Mouse (Mus musculus): ENCODE measurements around the gene Esr1.
"Not testable (repeated sequence)": the region's sequence is repeated elsewhere in the genome, so short reads cannot be mapped to it uniquely, and the experiment has no call there.

Gene Esr1

DNA sequence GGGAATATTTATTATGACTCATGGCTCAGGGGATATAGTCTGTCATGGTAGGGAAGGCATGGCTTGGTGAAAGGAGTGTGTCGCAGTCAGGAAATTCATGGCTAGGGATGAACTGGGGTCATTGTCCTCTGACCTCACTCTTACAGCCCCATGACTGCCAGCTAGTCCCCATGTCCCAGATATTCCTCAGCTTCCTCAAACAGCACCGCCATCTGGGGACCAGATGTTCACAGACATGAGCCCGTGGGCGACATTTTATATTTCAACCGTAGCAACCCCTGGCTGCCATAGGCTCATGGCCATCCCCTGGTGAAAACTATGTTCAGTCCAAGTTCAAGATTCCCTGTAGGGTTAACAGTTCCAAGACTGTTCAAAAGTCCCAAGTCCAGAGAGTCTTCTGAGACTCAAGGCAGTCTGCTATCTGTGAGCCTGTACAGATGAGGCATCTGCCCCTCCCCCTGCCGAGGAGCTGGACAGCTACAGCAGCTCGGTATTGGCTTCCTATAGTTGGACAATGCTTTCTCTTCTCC lies 83.0 kb downstream of the Esr1 start:
- no peak for DNase-seq (ENCODE audit: low spot score in 2 of 2)

DNA sequence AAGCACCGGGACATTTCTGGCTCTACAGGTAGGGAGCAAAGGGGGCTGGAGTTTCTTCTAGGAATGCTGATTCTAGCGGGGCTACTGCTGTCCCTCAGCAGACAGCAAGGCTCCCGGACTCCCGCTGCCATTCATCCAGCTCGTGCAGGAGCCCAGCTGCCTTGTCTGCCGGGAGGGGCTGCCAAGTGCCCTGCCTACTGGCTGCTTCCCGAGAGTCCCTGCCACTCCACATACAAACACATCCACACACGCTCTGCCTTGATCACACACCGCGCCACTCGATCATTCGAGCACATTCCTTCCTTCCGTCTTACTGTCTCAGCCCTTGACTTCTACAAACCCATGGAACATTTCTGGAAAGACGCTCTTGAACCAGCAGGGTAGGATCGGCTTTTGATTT lies 98.5 kb downstream of the Esr1 start:
- DNase-seq (ENCODE audit: low spot score in 2 of 2), result no peak

DNA sequence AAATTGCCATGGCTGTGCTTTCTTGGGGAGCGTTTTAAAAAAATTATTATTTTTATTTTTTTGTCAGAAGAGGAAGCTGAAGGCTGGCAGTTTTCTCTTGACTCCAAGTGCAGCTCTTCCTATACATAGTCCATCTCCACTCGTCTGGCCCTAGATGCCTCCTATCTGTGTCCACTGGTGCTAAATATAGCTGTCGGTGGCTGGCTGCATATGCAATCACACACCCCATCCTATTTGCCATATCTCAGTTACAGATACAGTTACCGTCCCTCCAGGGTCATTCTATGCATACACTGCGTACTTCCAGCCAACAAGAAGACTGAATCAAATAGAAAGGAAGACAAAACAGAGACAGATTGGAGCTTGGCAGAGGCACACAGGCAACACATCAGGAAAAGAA lies 100.0 kb downstream of the Esr1 start:
- DNase-seq (ENCODE audit: low spot score in 2 of 2), result no peak

DNA sequence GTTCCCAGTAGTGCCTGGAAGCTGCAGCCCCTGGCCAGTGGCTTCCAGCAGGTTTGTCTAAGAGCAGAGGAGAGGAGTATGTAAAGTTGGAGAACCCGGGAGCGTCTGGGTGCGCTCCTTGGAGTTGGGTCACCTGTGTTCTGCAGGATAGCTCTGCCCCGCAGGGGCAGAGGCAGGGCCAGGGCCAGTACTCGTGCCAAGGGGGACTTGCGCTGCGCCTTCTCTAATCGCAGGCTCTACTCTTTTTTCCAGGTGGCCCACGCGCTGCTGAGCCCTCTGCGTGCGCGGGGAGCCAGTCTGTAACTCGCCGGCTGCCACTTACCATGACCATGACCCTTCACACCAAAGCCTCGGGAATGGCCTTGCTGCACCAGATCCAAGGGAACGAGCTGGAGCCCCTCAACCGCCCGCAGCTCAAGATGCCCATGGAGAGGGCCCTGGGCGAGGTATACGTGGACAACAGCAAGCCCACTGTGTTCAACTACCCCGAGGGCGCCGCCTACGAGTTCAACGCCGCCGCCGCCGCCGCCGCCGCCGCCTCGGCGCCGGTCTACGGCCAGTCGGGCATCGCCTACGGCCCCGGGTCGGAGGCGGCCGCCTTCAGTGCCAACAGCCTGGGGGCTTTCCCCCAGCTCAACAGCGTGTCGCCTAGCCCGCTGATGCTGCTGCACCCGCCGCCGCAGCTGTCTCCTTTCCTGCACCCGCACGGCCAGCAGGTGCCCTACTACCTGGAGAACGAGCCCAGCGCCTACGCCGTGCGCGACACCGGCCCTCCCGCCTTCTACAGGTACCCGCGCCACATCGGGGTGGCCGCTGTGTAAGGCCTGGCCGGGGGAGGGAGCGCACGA lies 100.9 kb downstream of the Esr1 start:
- peak in 1 of 2 experiments; percentile 6 for DNase-seq (ENCODE audit: low spot score in 2 of 2)

DNA sequence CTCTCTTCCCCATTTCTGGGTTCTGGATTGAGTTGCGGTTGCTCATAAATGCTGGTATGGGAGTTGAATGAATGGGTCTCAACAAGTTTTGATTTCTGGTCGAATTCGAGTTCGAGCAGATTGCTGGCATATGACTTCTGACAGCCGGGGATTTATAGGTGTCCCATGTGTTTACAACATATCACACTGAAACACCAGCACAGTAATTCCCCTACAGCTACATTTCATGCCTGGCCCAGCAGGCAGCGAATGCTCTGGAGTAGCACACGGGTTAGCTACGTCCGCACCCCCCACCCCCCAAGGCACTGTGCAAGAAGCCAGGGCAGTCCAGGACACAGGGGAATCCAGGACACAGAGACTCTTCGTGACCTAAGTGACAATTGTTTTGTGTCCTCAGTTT lies 102.0 kb downstream of the Esr1 start:
- no peak for DNase-seq (ENCODE audit: low spot score in 2 of 2)

DNA sequence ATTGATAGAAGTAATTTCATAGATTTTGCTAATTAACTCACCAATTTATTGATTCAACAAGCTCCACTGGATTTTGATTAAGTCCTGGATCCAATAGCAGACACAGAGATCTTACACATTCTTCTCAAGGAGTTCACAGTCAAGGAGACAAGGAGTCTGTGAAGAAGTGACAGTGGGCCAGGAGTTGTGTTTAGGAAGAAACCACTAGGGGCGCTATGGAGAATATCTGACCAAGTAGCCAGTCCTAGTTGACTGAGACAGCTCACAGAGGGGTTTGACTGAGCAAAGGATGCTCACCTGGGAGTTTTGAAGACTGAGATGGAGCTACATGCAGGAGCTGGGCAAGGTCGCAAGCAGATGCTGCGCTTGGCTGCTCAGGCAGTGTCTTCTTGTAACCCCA lies 113.5 kb downstream of the Esr1 start:
- peak in 1 of 2 experiments; percentile 42 for DNase-seq (ENCODE audit: low spot score in 2 of 2)

DNA sequence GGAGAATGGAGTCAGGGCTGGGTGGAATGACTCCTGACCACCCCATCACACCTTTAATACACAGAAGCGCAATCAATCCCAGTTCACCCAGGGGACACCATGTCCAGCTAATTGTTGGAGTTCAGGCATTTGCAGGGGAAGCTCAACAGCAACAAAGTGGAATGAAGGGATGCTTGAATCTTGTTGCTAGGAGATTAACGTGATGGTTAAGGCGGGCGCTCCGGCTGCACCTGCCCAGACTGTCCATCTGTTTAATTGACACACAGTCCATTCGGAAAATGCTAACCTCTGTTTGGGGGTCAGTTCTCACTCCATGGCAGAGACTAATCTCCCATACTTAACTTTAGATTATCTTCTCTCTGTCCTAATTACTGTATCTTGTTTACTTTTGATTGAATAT lies 114.7 kb downstream of the Esr1 start:
- no peak for DNase-seq (ENCODE audit: low spot score in 2 of 2)

DNA sequence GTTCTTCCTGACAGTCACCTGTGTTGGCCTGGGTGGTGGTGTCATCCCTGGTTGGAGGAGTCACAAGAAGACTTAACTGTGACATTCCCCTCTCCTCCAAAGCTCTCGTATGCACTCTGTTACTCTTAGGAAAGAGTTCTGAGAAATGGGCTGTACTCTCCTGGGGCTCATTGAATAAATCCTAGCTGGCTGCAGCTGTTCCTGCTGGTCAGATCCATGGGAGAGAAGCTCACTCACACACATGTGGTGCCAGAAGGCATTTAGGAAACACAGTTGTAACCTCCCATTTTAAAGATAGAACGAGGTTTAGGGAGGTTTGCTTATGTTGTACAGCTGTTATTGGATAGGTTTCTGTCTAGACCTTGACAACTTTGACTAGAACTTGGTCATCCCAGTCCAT lies 120.9 kb downstream of the Esr1 start:
- no peak for DNase-seq (ENCODE audit: low spot score in 2 of 2)

DNA sequence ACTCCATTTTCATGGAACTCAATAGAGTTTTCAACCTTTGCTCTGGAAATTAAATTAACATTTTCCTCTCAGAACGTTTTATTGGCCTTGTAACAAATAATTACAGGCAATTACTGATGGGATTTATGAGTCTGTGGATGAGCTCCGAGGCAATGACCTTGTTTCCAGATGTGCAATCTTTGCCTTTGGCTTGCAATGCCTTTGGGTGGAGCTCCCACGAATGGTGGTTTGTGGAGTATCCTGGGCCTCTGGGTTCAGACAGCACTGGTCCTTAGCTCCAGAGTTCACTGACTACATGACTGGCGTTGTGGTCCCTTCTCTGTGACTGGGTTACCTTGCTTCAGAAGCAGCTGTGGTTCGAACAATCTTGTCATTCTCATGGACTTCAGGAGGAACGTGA lies 122.6 kb downstream of the Esr1 start:
- no peak for DNase-seq (ENCODE audit: low spot score in 2 of 2)

DNA sequence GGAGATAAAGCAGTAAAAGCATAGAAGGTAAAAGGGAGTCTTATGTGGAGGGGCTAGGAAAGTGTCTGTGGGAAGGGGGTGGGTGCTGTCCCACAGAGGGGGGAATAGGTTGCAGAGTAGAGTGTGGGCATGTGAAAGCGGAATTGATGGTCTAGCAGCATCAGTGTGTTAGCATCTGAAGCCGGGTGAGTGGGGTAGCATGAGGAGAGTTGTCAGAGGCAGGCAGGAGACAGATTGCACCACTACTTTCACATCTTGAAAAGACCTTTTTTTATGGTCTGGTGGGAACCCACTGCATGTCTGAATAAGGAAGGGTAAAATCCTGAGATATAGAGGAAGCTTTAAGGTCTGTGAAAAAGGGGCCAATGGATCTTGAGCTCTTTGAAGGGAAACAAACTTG lies 123.5 kb downstream of the Esr1 start:
- no peak for DNase-seq (ENCODE audit: low spot score in 2 of 2)

DNA sequence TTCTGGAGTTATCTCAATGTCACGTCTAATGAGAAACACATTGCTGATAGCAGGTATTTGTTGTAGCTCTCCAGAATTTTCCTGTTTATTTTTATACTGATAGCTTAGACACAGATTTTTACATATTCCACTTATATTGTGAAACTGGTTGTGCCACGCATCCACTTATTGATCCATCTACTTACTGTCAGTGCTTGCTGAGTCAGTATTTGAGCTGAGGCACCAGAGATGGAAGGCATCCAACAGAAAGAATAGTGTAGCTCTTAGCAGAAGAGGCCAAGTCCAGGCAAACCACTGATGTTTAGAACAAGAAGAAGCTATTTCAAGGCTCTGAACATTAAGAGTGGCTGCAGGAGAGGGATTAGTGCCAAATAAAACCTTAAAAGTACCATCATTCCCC lies 126.9 kb downstream of the Esr1 start:
- DNase-seq (ENCODE audit: low spot score in 2 of 2), result no peak

DNA sequence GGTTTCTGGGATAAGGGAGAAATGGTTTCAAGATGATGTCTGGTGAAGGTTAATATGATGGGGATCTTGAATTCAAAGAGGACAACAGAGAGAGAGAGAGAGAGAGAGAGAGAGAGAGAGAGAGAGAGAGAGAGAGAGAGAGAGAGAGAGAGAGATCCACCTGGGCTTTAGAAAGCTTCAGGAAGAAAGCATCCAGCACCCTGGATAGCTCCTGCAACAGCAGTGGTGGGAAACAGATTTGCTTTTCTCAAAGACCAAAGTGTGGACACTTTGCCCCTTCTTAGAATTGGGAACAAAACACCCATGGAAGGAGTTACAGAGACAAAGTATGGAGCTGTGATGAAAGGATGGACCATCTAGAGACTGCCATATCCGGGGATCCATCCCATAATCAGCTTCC lies 139.7 kb downstream of the Esr1 start:
- DNase-seq (ENCODE audit: low spot score in 2 of 2), result not testable (repeated sequence)

DNA sequence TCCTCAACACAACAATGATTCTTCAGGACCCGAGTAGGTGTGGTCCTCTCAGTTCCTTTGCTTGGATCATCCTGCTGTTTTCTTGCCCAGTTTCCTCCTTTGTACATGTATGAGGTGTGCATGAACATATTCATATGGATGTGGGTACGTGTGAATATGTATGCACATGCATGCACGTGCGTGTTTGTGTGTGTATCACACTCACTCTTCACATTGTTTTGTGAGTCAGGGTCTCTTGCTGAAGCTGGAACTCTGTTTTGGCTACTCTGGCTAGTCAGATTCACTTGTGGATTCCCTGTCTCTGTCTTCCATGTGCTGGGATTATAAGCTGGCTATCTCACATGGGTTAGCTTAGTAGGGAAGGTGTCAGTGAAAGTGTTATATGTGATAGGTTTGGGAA lies 141.6 kb downstream of the Esr1 start:
- no peak for DNase-seq (ENCODE audit: low spot score in 2 of 2)

DNA sequence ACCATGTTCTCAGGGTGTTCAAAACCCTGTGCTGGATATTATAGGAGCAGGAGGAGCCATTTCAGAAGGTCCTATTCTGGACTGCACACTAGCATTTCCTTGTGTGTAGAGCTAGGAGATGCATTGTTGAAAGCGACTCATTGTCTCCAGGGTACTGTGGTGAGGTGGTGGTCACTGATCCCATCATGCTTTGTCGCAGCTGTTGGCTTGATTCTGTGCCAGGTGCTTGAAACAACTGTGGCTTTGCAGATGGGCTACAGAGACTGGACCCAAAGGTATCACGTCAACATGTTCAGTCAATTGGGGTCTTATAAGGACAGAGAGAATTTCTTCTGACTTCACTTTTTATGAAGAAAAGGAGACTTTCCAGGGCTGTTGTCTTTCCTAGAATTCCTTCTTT lies 164.1 kb downstream of the Esr1 start:
- no peak for DNase-seq (ENCODE audit: low spot score in 2 of 2)

DNA sequence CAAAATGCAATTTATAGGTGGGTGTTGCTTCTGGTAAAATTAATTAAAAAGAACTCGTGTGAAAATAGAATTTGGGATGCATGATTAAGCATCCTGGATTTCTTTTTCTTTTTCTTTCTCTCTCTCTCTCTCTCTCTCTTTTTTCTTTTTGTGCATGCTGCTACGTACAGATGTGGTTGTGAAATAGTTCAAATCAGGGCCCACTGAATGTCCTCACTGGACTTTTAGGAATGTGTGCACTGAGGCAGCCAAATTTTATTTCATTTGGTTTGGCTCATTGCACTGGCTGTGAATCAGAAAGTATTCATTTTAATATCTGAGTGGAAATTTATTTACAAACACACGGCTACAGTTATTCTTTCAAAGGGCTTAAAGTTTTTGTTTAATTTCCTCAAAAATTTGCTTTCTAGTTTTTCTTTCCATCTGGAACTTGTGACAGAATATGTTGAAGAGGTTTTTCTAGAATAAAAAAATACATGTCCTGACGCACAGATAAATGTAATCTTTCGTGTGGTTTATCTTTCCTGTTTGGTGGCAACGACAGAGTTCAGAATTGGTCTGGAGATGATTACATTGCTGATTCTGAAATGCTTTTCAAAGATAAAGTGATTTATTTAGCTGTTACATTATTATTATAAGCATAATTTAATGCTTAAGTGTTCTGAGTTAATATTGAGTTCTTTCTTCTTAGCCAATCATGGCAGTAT lies 164.8 kb downstream of the Esr1 start:
- DNase-seq (ENCODE audit: low spot score in 2 of 2), result no peak

DNA sequence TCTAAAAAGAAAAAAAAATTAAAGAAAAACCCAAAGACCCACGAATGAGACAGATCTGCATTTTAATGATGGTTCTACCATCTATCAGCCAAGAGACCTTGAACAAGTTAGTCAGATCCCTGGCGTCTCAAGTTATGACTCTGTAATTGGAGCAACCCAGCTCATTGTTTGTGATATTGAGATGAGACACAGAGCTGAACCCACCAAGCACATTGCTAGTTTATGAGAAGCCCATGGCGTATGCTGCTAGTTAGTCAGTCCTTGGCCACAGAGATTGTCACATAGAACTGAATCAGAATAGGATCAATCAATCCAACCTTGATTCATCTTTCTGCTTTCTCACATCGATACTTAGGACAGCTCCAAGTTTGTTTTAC lies 165.3 kb downstream of the Esr1 start:
- no peak for DNase-seq (ENCODE audit: low spot score in 2 of 2)

DNA sequence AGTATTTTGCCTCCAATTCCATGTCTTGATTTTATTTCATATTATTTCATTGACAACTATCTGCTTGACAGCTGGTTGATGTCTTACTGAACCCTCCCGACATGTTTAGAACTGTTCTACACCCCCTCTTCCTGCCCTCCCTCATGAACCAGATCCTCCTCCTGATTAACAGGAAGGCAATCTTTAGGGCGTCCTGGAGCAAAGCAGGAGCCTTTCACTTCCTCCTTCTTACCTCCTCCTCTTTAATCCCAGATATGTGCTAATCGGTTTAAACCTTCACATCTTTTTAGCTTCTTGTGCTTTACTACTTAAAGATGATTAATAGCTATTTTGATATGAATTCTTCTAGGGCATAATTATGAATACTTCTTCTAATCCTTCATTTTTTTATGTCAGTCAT lies 166.6 kb downstream of the Esr1 start:
- no peak for DNase-seq (ENCODE audit: low spot score in 2 of 2)

DNA sequence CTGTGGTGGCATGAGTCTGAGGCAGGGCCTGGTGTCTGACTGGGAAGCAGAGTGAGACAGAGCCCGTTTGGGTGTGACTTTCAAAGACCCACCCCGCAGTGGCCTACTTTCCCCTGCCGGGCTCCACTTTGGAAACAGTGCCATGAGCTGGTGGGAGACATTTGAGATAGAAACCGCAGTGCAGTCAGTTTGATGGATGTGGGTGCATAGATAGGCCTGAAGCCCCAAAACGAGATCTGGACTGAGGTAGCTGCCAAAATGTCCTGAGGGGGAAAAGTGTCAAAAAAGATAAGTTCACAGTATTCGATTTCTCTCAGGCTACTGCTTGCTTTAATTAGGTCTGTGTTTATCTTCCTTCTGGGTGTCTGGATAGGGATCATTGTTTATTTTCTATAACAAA lies 169.5 kb downstream of the Esr1 start:
- DNase-seq (ENCODE audit: low spot score in 2 of 2), result no peak

DNA sequence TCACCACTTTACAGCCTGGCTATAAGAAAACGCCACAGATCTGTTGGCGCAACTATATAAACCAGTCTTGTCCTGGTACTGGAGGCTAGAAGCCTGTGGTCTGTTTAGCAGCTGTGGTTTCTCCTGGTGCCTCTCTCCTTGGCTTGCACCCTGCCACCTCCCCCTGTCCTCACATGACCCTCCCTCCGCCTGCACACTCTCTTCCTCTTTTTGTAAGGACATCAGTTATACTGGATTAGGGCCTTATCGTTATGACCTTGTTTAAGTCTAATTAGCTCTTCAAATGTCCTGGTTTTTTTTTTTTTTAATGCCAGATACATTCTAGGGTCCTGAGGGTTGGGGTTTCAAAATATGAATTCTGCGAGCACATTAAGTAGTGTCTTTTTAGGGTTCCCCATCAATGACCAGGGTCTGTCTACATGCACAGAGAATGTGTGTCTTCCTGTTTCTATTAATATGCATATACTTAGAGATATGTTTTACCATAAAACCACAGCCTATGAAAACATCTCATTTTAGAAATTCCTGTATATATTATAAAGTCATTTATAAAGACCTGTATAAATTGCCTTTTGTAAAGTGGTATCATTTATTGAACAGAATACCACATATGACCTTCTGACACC lies 175.7 kb downstream of the Esr1 start:
- DNase-seq (ENCODE audit: low spot score in 2 of 2), result no peak

DNA sequence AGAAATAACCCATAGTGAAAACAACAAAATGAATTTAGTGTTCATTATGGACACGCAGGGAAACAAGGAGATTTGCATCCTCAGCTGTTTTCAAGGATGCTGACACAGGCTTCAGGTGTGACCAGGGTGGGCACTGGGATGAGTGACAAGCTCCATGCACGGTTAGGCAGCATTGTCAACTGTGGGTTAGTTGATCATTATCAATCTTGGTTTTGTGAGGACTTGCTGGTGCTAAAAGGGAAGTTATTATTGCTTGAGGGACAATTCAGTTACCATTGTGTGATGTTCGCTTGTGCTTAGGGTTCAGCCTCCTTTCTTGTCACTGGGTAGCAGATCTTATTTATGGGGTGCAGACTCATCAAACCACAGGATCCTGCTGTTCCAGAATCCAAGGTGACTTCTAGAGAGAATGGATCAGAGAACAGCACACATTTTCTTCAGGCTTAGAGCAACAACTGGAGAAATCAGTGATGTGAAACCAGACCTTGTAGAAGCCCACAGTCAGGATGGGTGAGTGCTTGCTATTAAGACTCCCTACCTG lies 186.9 kb downstream of the Esr1 start:
- DNase-seq (ENCODE audit: low spot score in 2 of 2), result no peak

DNA sequence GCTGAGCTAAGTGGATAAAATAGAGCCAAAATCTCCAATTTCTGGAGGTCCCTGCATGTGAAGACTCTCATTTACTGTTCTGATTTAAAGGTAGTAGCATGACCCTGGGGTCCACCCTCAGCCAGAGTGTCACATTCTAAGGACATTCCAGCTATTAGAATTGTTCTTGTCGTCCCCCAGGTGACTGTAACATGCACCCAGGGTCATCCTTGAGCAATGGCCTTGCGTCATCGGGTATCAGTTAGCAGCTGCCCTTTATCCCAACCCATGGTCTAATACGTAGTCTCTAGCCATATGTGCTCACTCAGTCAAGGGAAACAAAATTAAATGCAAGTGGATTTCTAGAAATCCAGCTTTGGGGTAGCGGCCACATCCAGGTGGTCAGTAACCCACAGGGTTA lies 213.0 kb downstream of the Esr1 start:
- no peak for DNase-seq (ENCODE audit: low spot score in 2 of 2)

DNA sequence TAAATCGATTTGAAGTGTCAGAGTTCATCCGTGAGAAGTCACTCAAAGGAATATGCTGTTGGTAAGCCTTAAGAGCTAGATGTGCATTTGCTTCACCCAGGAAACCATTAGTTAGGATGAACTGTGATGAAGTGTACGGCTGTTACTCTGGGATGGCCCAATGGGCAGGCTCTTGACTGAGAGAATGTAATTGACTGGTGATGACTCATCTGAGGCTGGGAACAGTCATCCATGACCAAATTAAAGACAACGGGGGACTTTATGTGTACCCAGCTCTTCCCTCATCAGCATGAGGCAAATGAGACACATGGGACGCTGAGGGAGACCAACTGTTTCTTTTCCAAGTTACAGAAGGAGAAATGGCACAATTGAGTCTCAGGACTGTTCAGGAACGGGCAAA lies 219.2 kb downstream of the Esr1 start:
- no peak for DNase-seq (ENCODE audit: low spot score in 2 of 2)

DNA sequence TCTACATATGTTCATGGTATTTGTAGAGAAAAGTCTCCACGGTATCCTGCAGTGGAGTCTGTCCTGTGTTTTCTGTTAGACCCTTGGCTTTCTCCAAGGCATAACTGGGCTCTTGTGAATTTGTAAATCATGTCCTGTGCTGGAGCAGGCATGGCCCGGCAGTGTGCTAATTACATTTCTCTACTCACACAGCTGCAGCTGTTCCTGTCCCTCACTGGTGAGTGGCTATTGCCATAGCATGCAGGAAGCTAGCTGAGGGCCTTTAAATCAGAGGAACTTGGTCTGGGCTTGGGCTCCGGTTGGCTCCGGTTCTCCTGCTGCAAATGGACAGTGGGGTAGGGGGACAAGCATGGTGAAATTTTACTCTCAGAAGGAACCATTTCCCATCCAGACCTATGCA lies 226.7 kb downstream of the Esr1 start:
- DNase-seq (ENCODE audit: low spot score in 2 of 2), result no peak
